Mouse (Mus musculus): ENCODE results near the gene Trip6. TPM values are rescaled to one million over a fixed set of nuclear protein-coding genes. Genes with fewer than 3 reads are reported as not detected.

Gene Trip6
- polyA plus RNA-seq, 1 experiment from 2014 or later: 63.9 TPM

DNA sequence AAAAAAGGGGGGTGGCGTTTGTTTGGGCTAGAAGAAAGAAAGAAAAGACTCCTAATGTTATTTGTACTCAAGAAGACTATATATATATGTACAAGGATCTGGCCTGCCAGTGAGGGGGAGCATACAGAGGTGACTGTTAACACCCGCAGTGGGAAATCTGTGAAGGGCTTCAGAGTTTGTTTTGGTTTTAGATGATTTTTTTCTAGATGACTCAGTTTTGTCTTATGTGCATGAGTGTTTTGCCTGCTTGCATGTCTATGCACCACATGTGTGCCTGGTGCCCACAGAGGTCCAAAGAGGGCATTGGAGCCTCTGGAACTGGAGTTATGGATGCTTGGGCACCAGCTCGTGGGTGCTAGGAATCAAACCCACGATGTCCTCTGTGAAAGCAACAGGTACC lies 32.8 kb upstream of the Trip6 start:
- no peaks in the 10 kb centered on the region for H3K9me3 ChIP-seq
- WGBS: 68% methylated on average over 4 of the region's 4 CpGs
- no peaks in the 10 kb centered on the region for H3K36me3 ChIP-seq
- H3K4me1 ChIP-seq (replicated peaks): peaks cover 40% of the 10 kb centered on the region
- peak overlapping the region; percentile 9; the same call in 1 of the 2 replicates for H3K4me2 ChIP-seq (replicated peaks)
- no peak for ATAC-seq
- no peak overlapping the region for H3K4me3 ChIP-seq (replicated peaks)
- H3K27me3 ChIP-seq (replicated peaks): no peaks in the 10 kb centered on the region
- H3K9ac ChIP-seq: no peak overlapping the region
- peak overlapping the region; percentile 70 for H3K27ac ChIP-seq

DNA sequence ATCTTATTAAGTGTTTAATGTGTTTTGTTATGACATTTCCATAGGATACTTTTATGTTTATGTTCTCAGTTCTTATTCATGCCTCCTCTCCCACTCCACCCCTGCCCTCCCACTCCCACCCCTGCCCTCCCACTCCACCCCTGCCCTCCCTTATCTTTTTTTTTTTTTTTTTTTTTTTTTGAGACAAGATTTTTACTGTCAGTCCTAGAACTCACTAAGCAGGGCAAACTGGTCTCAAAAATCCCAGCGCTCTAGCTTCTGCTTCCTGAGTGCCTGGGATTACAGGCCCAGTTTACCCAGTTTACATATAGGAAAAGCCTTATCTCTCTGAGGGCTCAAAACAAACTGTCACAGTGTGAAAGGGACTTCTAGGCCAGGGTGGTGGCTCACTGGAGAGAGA lies 32.2 kb upstream of the Trip6 start:
- H3K4me3 ChIP-seq (replicated peaks): no peak overlapping the region
- H3K9me3 ChIP-seq: no peaks in the 10 kb centered on the region
- no peaks in the 10 kb centered on the region for H3K27me3 ChIP-seq (replicated peaks)
- peak overlapping the region; percentile 70 for H3K27ac ChIP-seq
- no peak overlapping the region for H3K9ac ChIP-seq
- ATAC-seq: no peak
- 41% methylated on average over 1 of the region's 1 CpGs for WGBS
- H3K4me1 ChIP-seq (replicated peaks): peaks cover 37% of the 10 kb centered on the region
- H3K4me2 ChIP-seq (replicated peaks): peak overlapping the region; percentile 44
- H3K36me3 ChIP-seq: no peaks in the 10 kb centered on the region

- no peaks in the 10 kb centered on the region for H3K27me3 ChIP-seq (replicated peaks)
- 13% methylated on average over 9 of the region's 9 CpGs for WGBS
- peaks cover 37% of the 10 kb centered on the region for H3K4me1 ChIP-seq (replicated peaks)
Observed at GRCm38 (mm10) chr5:137345821-137346220, 31.6 kb upstream of the Trip6 start.

DNA sequence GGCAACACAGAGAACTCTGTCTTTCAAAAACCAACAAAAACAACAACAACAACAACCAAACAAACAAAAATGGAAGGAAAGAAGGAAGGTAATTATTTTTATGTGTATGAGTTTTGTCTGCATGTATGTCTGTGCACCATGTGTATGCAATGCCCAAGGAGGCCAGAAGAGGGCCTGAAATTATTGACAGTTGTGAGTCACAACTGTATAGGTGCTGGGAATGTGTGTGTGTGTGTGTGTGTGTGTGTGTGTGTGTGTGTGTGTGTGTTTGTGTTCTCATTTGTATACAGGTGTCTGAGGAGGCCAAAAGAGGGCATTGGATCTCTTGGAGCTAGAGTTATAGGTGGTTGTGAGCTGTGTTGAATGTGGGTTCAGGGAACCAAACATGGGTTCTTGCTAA lies 29.7 kb upstream of the Trip6 start:
- Histone ChIP-seq H3K27me3 (replicated peaks) (no peaks in the 10 kb centered on the region), H3K27ac (peak overlapping the region; percentile 73), H3K9me3 (no peaks in the 10 kb centered on the region), H3K4me3 (replicated peaks) (no peak overlapping the region), H3K4me2 (replicated peaks) (no peak overlapping the region), H3K36me3 (no peaks in the 10 kb centered on the region), H3K9ac (no peak overlapping the region), H3K4me1 (replicated peaks) (peaks cover 44% of the 10 kb centered on the region)
- ATAC-seq: no peak

More at GRCm38 (mm10) chr5:137345821-137346220, 31.6 kb upstream of the Trip6 start:
- H3K4me2 ChIP-seq (replicated peaks): peak overlapping the region; percentile 44
- peak overlapping the region; percentile 81 for H3K27ac ChIP-seq
- H3K9me3 ChIP-seq: no peaks in the 10 kb centered on the region
- ATAC-seq: peak; percentile 73
- no peak overlapping the region for H3K4me3 ChIP-seq (replicated peaks)
- 0 out of 2 replicates have a peak overlapping the region, but pooled peaks have one; percentile 5 for H3K9ac ChIP-seq
- H3K36me3 ChIP-seq: no peaks in the 10 kb centered on the region

DNA sequence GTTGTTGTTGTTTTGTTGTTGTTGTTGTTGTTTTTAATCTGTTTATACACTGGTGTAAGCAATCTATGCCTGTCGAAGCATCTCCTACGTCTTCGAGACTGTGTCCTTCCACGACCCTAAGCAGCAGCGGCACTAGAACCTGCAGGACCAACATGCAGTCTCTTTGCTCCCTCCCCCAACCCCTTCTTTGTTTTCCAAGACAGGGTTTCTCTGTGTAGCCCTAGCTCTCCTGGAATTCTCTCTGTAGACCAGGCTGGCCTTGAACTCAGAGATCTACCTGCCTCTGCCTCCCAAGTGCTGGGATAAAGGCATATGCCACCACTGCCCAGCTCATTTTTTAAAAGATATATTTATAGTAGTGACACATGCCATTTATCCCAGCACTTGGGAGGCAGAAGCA lies 29.2 kb upstream of the Trip6 start:
- H3K27ac ChIP-seq: no peak overlapping the region
- no peaks in the 10 kb centered on the region for H3K27me3 ChIP-seq (replicated peaks)
- ATAC-seq: no peak
- no peak overlapping the region for H3K9ac ChIP-seq
- H3K4me3 ChIP-seq (replicated peaks): no peak overlapping the region
- WGBS: 96% methylated on average over 5 of the region's 5 CpGs
- no peaks in the 10 kb centered on the region for H3K36me3 ChIP-seq
- peaks cover 41% of the 10 kb centered on the region for H3K4me1 ChIP-seq (replicated peaks)
- H3K4me2 ChIP-seq (replicated peaks): no peak overlapping the region
- no peaks in the 10 kb centered on the region for H3K9me3 ChIP-seq

DNA sequence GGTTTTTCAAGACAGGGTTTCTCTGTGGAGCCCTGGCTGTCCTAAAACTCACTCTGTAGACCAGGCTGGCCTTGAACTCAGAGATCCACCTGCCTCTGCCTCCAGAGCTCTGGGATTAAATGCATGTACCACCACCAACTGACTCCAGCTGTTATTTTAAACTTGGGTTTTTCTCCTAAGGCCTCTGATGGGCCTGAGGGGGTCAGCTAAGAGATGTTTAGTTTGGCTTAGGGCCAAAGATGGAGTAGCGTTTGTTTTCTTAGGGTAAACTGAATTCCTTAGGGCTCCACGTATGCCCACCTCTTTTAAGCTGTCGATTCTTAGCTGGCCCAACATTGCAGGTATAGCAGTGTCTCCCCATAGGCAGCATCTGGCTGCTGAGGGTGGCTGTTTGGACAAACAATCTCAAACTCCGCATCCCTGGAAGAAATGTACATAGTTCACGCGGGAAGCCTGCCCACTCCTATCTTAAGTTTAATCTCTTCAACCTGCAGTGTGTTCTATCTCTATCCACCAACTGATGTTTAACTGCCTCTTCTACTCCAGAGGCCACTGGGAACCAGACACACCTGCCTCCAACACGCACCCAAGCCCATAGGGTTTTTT lies 28.3 kb upstream of the Trip6 start:
- WGBS: 39% methylated on average over 7 of the region's 7 CpGs
- H3K27ac ChIP-seq: no peak overlapping the region
- ATAC-seq: no peak

GRCm38 (mm10) chr5:137340222-137340621 lies 26.0 kb upstream of the Trip6 start:
- no peak overlapping the region for H3K9ac ChIP-seq
- H3K4me2 ChIP-seq (replicated peaks): no peak overlapping the region
- H3K9me3 ChIP-seq: no peaks in the 10 kb centered on the region
- H3K27me3 ChIP-seq (replicated peaks): no peaks in the 10 kb centered on the region
- WGBS: 75% methylated on average over 6 of the region's 6 CpGs
- no peak for ATAC-seq
- peak overlapping the region; percentile 83 for H3K27ac ChIP-seq
- H3K36me3 ChIP-seq: no peaks in the 10 kb centered on the region
- peaks cover 30% of the 10 kb centered on the region for H3K4me1 ChIP-seq (replicated peaks)
- no peak overlapping the region for H3K4me3 ChIP-seq (replicated peaks)

More for the DNA sequence above, 28.3 kb upstream of the Trip6 start:
- Histone ChIP-seq H3K27me3 (replicated peaks) (no peaks in the 10 kb centered on the region), H3K4me3 (replicated peaks) (no peak overlapping the region), H3K4me2 (replicated peaks) (no peak overlapping the region), H3K4me1 (replicated peaks) (peaks cover 33% of the 10 kb centered on the region), H3K9ac (no peak overlapping the region), H3K9me3 (no peaks in the 10 kb centered on the region), H3K36me3 (no peaks in the 10 kb centered on the region)

DNA sequence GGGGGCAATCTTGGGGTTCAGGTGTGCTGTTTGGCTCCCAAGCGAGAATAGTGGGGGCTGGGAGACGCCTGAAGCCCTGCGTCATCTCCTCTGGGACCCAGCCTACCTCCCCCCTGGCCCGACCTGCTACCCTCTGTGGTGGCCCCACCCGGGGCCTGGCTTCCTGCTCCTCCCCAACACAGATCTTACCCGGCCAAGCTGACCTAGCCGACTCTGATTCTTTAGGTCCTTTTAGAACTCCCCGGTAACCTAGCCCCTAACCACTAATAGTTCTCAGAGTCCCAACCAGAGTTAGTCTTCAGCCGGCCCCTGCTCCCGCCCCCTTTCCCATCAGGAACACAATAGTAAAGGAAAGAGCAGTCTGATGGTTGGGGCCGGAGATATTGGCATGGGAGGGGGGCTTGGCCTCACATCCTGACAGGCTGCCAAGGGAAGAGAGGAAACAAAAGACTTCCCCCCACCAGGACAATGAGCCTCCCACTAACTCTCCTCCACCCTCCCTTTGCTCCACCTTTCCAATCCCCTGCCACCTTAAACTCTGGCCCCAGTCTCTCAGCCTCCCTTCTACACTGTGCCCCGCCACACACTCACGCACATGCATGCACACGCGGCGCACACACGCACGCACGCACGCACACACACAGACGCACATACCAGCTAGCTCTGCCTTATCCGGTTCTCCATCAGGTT lies 25.2 kb upstream of the Trip6 start:
- peak; percentile 40 for ATAC-seq
- WGBS: 17% methylated on average over 20 of the region's 22 CpGs
- H3K4me2 ChIP-seq (replicated peaks): peak overlapping the region; percentile 60
- H3K9ac ChIP-seq: peak overlapping the region; percentile 52
- H3K27me3 ChIP-seq (replicated peaks): no peaks in the 10 kb centered on the region
- H3K9me3 ChIP-seq: no peaks in the 10 kb centered on the region
- peak overlapping the region; percentile 36 for H3K4me3 ChIP-seq (replicated peaks)
- peaks cover 24% of the 10 kb centered on the region for H3K4me1 ChIP-seq (replicated peaks)
- no peaks in the 10 kb centered on the region for H3K36me3 ChIP-seq
- peak overlapping the region; percentile 83 for H3K27ac ChIP-seq

DNA sequence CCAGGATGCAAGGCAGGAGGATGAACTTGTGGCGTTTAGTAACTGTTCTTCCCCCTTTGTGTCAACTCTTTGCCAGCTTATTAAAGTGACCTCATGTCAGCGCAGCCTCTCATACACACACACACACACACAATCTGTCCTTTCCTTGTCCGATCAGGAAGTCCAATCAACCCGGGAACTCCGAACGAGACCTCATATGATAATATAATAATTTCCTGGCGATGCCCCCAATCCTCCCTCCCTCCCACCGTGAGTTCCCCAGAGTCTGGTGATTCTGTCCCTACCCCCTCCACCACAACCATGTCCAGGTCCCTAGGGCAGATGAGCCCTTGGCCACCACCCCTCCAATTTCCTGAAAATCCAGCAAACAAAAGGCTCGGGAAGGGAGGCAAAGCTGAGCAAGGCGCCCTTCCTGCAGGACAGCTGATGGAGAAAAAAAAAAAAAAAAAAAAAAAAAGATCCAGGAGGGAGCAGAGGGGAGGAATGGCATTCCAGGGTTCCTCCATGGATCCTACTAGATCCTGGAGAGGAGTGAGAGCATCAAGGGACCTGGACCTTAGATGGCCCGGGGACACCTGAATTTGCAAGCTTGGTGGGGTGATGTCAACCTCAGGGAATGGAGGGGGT lies 24.6 kb upstream of the Trip6 start:
- Histone ChIP-seq H3K4me1 (replicated peaks) (peaks cover 27% of the 10 kb centered on the region), H3K36me3 (no peaks in the 10 kb centered on the region), H3K27ac (peak overlapping the region; percentile 83), H3K9ac (peak overlapping the region; percentile 52), H3K9me3 (no peaks in the 10 kb centered on the region), H3K27me3 (replicated peaks) (no peaks in the 10 kb centered on the region), H3K4me3 (replicated peaks) (peak overlapping the region; percentile 36), H3K4me2 (replicated peaks) (peak overlapping the region; percentile 60)
- 2% methylated on average over 11 of the region's 11 CpGs for WGBS
- peak; percentile 24 for ATAC-seq

GRCm38 (mm10) chr5:137338256-137338655 lies 24.1 kb upstream of the Trip6 start:
- peak overlapping the region; percentile 60 for H3K4me2 ChIP-seq (replicated peaks)
- ATAC-seq: peak; percentile 81
- peaks cover 27% of the 10 kb centered on the region for H3K4me1 ChIP-seq (replicated peaks)
- WGBS: 2% methylated on average over 19 of the region's 19 CpGs
- H3K27me3 ChIP-seq (replicated peaks): no peaks in the 10 kb centered on the region
- H3K27ac ChIP-seq: peak overlapping the region; percentile 83
- no peaks in the 10 kb centered on the region for H3K36me3 ChIP-seq
- peak overlapping the region; percentile 52 for H3K9ac ChIP-seq
- no peaks in the 10 kb centered on the region for H3K9me3 ChIP-seq
- H3K4me3 ChIP-seq (replicated peaks): peak overlapping the region; percentile 36

GRCm38 (mm10) chr5:137337190-137337589 lies 23.0 kb upstream of the Trip6 start:
- H3K27me3 ChIP-seq (replicated peaks): no peaks in the 10 kb centered on the region
- H3K4me3 ChIP-seq (replicated peaks): no peak overlapping the region
- no peak; the same call in 1 of the 2 replicates for ATAC-seq
- peak overlapping the region; percentile 67 for H3K27ac ChIP-seq
- peaks cover 29% of the 10 kb centered on the region for H3K4me1 ChIP-seq (replicated peaks)
- no peaks in the 10 kb centered on the region for H3K36me3 ChIP-seq
- H3K9me3 ChIP-seq: no peaks in the 10 kb centered on the region
- H3K9ac ChIP-seq: peak overlapping the region; percentile 8; the same call in 1 of the 2 replicates
- peak overlapping the region; percentile 60 for H3K4me2 ChIP-seq (replicated peaks)
- 42% methylated on average over 8 of the region's 8 CpGs for WGBS

DNA sequence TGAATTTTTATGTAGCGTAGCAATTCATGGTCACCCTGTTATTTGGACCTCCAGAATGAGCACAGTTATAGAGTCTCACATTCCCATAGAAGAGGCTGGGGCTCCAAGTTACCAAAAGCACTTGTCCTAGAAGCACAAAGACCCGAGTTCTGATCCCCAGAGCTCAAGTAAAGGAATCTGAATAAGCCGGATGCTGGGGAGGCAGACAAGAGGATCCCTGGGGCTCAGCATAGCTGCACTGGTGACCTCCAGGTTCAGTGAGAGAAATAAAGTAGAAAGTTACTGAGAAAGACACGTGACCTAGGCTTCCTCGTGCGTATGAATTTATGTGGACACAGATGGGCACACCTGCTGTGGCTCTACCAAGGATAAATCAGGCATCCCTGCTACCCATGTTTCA lies 20.9 kb upstream of the Trip6 start:
- peaks cover 32% of the 10 kb centered on the region for H3K4me1 ChIP-seq (replicated peaks)
- no peak for ATAC-seq
- no peak overlapping the region for H3K9ac ChIP-seq
- no peak overlapping the region for H3K4me3 ChIP-seq (replicated peaks)
- H3K9me3 ChIP-seq: no peaks in the 10 kb centered on the region
- 74% methylated on average over 6 of the region's 6 CpGs for WGBS
- H3K4me2 ChIP-seq (replicated peaks): no peak overlapping the region
- H3K27ac ChIP-seq: no peak overlapping the region
- H3K36me3 ChIP-seq: no peaks in the 10 kb centered on the region
- H3K27me3 ChIP-seq (replicated peaks): no peaks in the 10 kb centered on the region

Data from intestine, embryonic 15.5 days (tissue).